Mouse (Mus musculus) limb, embryonic 11.5 days (tissue): ENCODE data around the gene Rnps1. TPM values are rescaled to one million over a fixed set of nuclear protein-coding genes. Genes with fewer than 3 reads are reported as not detected.

Experiments
- polyA plus RNA-seq: library from polyadenylated mRNA; unstranded; fragments of >200 nt; fragmentation: Nextera tagmentation; extraction: Ambion mirVana; gene quantifications from 2 replicates; pipeline ENCODE4 v1.2.1, GENCODE M21; 2014

Gene Rnps1
- polyA plus RNA-seq, 1 experiment from 2014 or later, result 409 TPM

Other genes starting within 250 kb of the Rnps1 start
- 391 and 434 TPM in 2 replicates for gene Atp6v0c, start 244.9 kb upstream of the Rnps1 start, polyA plus RNA-seq
- gene Tbc1d24, start 209.0 kb upstream of the Rnps1 start, polyA plus RNA-seq, result 5.0 and 5.2 TPM in 2 replicates
- 9.2 and 9.5 TPM in 2 replicates for gene Ntn3, start 205.0 kb upstream of the Rnps1 start, polyA plus RNA-seq
- 21.9 and 23.4 TPM in 2 replicates for gene Tedc2, start 193.7 kb upstream of the Rnps1 start, polyA plus RNA-seq
- gene Ccnf, start 163.1 kb upstream of the Rnps1 start, polyA plus RNA-seq, result 103 and 108 TPM in 2 replicates
- not detected in 2 replicates for gene Abca17, start 63.5 kb upstream of the Rnps1 start, polyA plus RNA-seq
- 3.0 and 4.0 TPM in 2 replicates for gene Abca3, start 62.6 kb upstream of the Rnps1 start, polyA plus RNA-seq
- 90.0 and 91.7 TPM in 2 replicates for gene Eci1, start 12.1 kb downstream of the Rnps1 start, polyA plus RNA-seq
- gene Dnase1l2, start 28.5 kb downstream of the Rnps1 start, polyA plus RNA-seq, result 1.7 and 2.4 TPM in 2 replicates
- gene E4f1, start 55.7 kb downstream of the Rnps1 start, polyA plus RNA-seq, result 23.9 and 26.3 TPM in 2 replicates
- 64.1 and 67.3 TPM in 2 replicates for gene Pgp, start 55.8 kb downstream of the Rnps1 start, polyA plus RNA-seq
- 0.21 and 0.51 TPM in 2 replicates for gene Bricd5, start 59.3 kb downstream of the Rnps1 start, polyA plus RNA-seq
- gene Mlst8, start 64.5 kb downstream of the Rnps1 start, polyA plus RNA-seq, result 30.3 and 36.2 TPM in 2 replicates
- 2.3 and 2.5 TPM in 2 replicates for gene Caskin1, start 74.0 kb downstream of the Rnps1 start, polyA plus RNA-seq
- gene Traf7, start 113.4 kb downstream of the Rnps1 start, polyA plus RNA-seq, result 89.3 and 102 TPM in 2 replicates
- gene Rab26, start 119.6 kb downstream of the Rnps1 start, polyA plus RNA-seq, result 1.8 and 3.1 TPM in 2 replicates
- gene Pkd1, start 135.3 kb downstream of the Rnps1 start, polyA plus RNA-seq, result 20.8 and 22.5 TPM in 2 replicates
- 62.7 and 66.8 TPM in 2 replicates for gene Tsc2, start 218.1 kb downstream of the Rnps1 start, polyA plus RNA-seq
- gene Nthl1, start 218.1 kb downstream of the Rnps1 start, polyA plus RNA-seq, result 19.5 and 23.2 TPM in 2 replicates
- gene Slc9a3r2, start 235.8 kb downstream of the Rnps1 start, polyA plus RNA-seq, result 59.3 and 60.4 TPM in 2 replicates
- 0.31 and 0.54 TPM in 2 replicates for gene Npw, start 243.9 kb downstream of the Rnps1 start, polyA plus RNA-seq